In genomic region chr8:105476628-105477413, GRCm38 (mm10) we compare ENCODE assay signal across 8 mouse cellular contexts. TPM values are rescaled to one million over a fixed set of nuclear protein-coding genes. Genes with fewer than 3 reads are reported as not detected.
DNase-seq lines count a peak whose midpoint lies in the region; ATAC-seq and TF ChIP-seq lines count a peak whose summit lies in the region.
"Had no signal": no experiment of that assay in that cellular context is flagged by ENCODE, and none has a peak within 500 bp of the region (broad histone marks: within the 10 kb centered on the region; RNA-seq: fewer than 3 reads in every experiment).

No protein-coding gene starts in this region.

- H3K9ac ChIP-seq in midbrain, embryonic 12.5 days (replicated peaks) = no peak overlapping the region
- no peak overlapping the region for H3K9ac ChIP-seq in midbrain, embryonic 15.5 days
- H3K9ac ChIP-seq: limb, embryonic 15.5 days had no signal

- peaks cover 34% of the 10 kb centered on the region for H3K27me3 ChIP-seq in midbrain, embryonic 12.5 days
- 0 out of 2 replicates have a peak, but pooled peaks cover 3% of the 10 kb centered on the region for H3K27me3 ChIP-seq in midbrain, embryonic 15.5 days (replicated peaks)
- H3K27me3 ChIP-seq in kidney, adult 2 months (replicated peaks; ENCODE audit: control insufficient read depth, insufficient read depth, low read length) = no peaks in the 10 kb centered on the region

- H3K4me2 ChIP-seq in midbrain, embryonic 12.5 days (replicated peaks) = 0 out of 2 replicates have a peak overlapping the region, but pooled peaks have one; percentile 1
- no peak overlapping the region for H3K4me2 ChIP-seq in midbrain, embryonic 15.5 days
- H3K4me2 ChIP-seq: limb, embryonic 15.5 days had no signal

- ATAC-seq in midbrain, embryonic 12.5 days (ENCODE audit: low FRiP score, low read depth) = peak; percentile 8; the same call in 1 of the 2 replicates
- ATAC-seq in midbrain, embryonic 15.5 days (replicated peaks) = no peak

- no peak overlapping the region for H3K27ac ChIP-seq in midbrain, embryonic 12.5 days (replicated peaks)
- no peak overlapping the region for H3K27ac ChIP-seq in midbrain, embryonic 15.5 days
- H3K27ac ChIP-seq in kidney, adult 2 months (ENCODE audit: insufficient read depth, low read depth, low read length) = no peak overlapping the region

- WGBS in midbrain, embryonic 12.5 days = 43% methylated on average over 25 of the region's 25 CpGs
- 43% methylated on average over 25 of the region's 25 CpGs for WGBS in midbrain, embryonic 15.5 days
- WGBS in kidney, adult 2 months = 50% methylated on average over 25 of the region's 25 CpGs

- TF ChIP-seq POLR2A in kidney, adult 2 months (IDR thresholded peaks at IDR 0.05; ENCODE audit: low read depth, low read length) = no peak

- TF ChIP-seq CTCF in kidney, adult 2 months (conservative IDR thresholded peaks at IDR 0.05; ENCODE audit: insufficient read depth, insufficient read length, low read depth, low read length) = peak; percentile 81

- no peaks in the 10 kb centered on the region for H3K9me3 ChIP-seq in midbrain, embryonic 12.5 days
- H3K9me3 ChIP-seq in midbrain, embryonic 15.5 days = no peaks in the 10 kb centered on the region
- H3K9me3 ChIP-seq: limb, embryonic 15.5 days had no signal

- H3K4me3 ChIP-seq in midbrain, embryonic 12.5 days = no peak overlapping the region
- H3K4me3 ChIP-seq in midbrain, embryonic 15.5 days = no peak overlapping the region
- no peak overlapping the region for H3K4me3 ChIP-seq in kidney, adult 2 months (ENCODE audit: insufficient read depth, low read depth, low read length)
- H3K4me3 ChIP-seq: limb, embryonic 15.5 days had no signal

- H3K36me3 ChIP-seq in midbrain, embryonic 12.5 days = 0 out of 2 replicates have a peak, but pooled peaks cover 3% of the 10 kb centered on the region
- H3K36me3 ChIP-seq in midbrain, embryonic 15.5 days (replicated peaks) = no peaks in the 10 kb centered on the region
- no peaks in the 10 kb centered on the region for H3K36me3 ChIP-seq in kidney, adult 2 months (ENCODE audit: control insufficient read depth, insufficient read depth, low read length)

- peaks cover 36% of the 10 kb centered on the region for H3K4me1 ChIP-seq in midbrain, embryonic 12.5 days
- H3K4me1 ChIP-seq in midbrain, embryonic 15.5 days = peaks cover 27% of the 10 kb centered on the region
- no peaks in the 10 kb centered on the region for H3K4me1 ChIP-seq in kidney, adult 2 months (ENCODE audit: control insufficient read depth, insufficient read depth, low read length)

- DNase-seq in adrenal gland, postnatal 10 days = peak; percentile 77
- peak; percentile 77 for DNase-seq in cerebellum, postnatal 36 days
- peak; percentile 71 for DNase-seq in kidney, adult 2 months
- DNase-seq in lung, postnatal 10 days = peak; percentile 82
- DNase-seq in thymus, postnatal 14 days = peak; percentile 65

RNA-seq across cellular contexts. Expression of gene Tppp3, which starts 5.5 kb away (rescaled TPM):
- 86.8 and 94.2 TPM in 2 replicates for polyA plus RNA-seq in midbrain, embryonic 12.5 days (2016; fragmentation: Nextera tagmentation; extraction: Ambion mirVana)
- 125 and 127 TPM in 2 replicates for polyA plus RNA-seq in midbrain, embryonic 15.5 days (2015; fragmentation: Nextera tagmentation; extraction: Ambion mirVana)
- total RNA-seq in adrenal gland, postnatal 10 days (2021) = 100 to 1,000 TPM in 1 of 2 experiments, 10 to 100 TPM in 1; 67.9 to 106 TPM
- 11.9 and 19.3 TPM in 2 replicates for polyA plus RNA-seq in kidney, adult 2 months (2012; rRNA removed)

RNA-seq across cellular contexts. Expression of gene Zdhhc1, which starts 19.9 kb away (rescaled TPM):
- 29.9 and 30.9 TPM in 2 replicates for polyA plus RNA-seq in midbrain, embryonic 12.5 days (2016; fragmentation: Nextera tagmentation; extraction: Ambion mirVana)
- polyA plus RNA-seq in midbrain, embryonic 15.5 days (2015; fragmentation: Nextera tagmentation; extraction: Ambion mirVana) = 36.5 and 39.9 TPM in 2 replicates
- 10 to 100 TPM; 15.1 to 18.4 TPM for total RNA-seq in adrenal gland, postnatal 10 days (2021)
- 47.6 and 57.7 TPM in 2 replicates for polyA plus RNA-seq in kidney, adult 2 months (2012; rRNA removed)

RNA-seq across cellular contexts. Expression of gene Hsd11b2, which starts 41.7 kb away (rescaled TPM):
- polyA plus RNA-seq in midbrain, embryonic 12.5 days (2016; fragmentation: Nextera tagmentation; extraction: Ambion mirVana) = 20.1 and 23.5 TPM in 2 replicates
- polyA plus RNA-seq in midbrain, embryonic 15.5 days (2015; fragmentation: Nextera tagmentation; extraction: Ambion mirVana) = 4.7 and 4.9 TPM in 2 replicates
- 1 to 10 TPM; 1.9 to 2.5 TPM for total RNA-seq in adrenal gland, postnatal 10 days (2021)
- 310 and 336 TPM in 2 replicates for polyA plus RNA-seq in kidney, adult 2 months (2012; rRNA removed)

Comparison
In these comparisons a context has a peak if more than half of its experiments do, and no peak if none do; other contexts are left out.
1. RNA of gene Hsd11b2, which starts 41.7 kb away (polyA plus RNA-seq): 310 to 336 TPM in kidney, adult 2 months; 20.1 to 23.5 TPM in midbrain, embryonic 12.5 days and 4.7 to 4.9 TPM in midbrain, embryonic 15.5 days; every median in the first group is over 10 times any median in the second.
2. Peak in every context shown above with its lines, with median percentiles within 50 percentile points of each other: DNase-seq.